Mouse (Mus musculus): ENCODE measurements around the gene Plod1.

- TF ChIP-seq NELFE (IDR thresholded peaks at IDR 0.05; ENCODE audit: low read depth, low read length) (no peak), E2F4 (IDR thresholded peaks at IDR 0.05; ENCODE audit: borderline replicate concordance, low read depth, low read length) (no peak), GABPA (IDR thresholded peaks at IDR 0.05; ENCODE audit: low read depth, low read length) (no peak), TCF12 (IDR thresholded peaks at IDR 0.05; ENCODE audit: low read depth, low read length) (no peak), MAFK (IDR thresholded peaks at IDR 0.05; ENCODE audit: borderline replicate concordance, low read depth, low read length) (no peak), EP300 (IDR thresholded peaks at IDR 0.05; ENCODE audit: low read depth in 1 of 2, low read length in 2 of 2) (no peak), CHD2 (IDR thresholded peaks at IDR 0.05; ENCODE audit: low read length) (no peak), CTCF (IDR thresholded peaks at IDR 0.05 in 2 of 3, conservative IDR thresholded peaks at IDR 0.05 in 1 of 3; ENCODE audit: control insufficient read depth in 1 of 3, insufficient read depth in 1 of 3, low read depth in 2 of 3, low read length in 3 of 3, poor library complexity in 1 of 3, severe bottlenecking in 1 of 3) (no peak), MAX (IDR thresholded peaks at IDR 0.05; ENCODE audit: low read length) (no peak), HCFC1 (IDR thresholded peaks at IDR 0.05; ENCODE audit: low read depth, low read length) (no peak)
These were observed 31.4 kb downstream of the Plod1 start for GRCm38 (mm10) chr4:147905090-147905659.

All from MEL (cell line).